Mouse (Mus musculus) urinary bladder, postnatal 25 days (tissue): ENCODE measurements at regions not wholly inside any gene's neighbourhood (a gene's known extent, or its start where the extent isn't known, plus 50 kb on each side); places are given as distances from the start of the nearest gene placed in this dataset.
"Not testable (repeated sequence)": the region's sequence is repeated elsewhere in the genome, so short reads cannot be mapped to it uniquely, and the experiment has no call there.

ENCODE experiments used
- DNase-seq: peaks from one replicate; pipeline ENCODE4 v3.0.0; 2022; ENCODE audit warnings: low spot score

- no peak for DNase-seq
Observed at GRCm38 (mm10) chr5:133935451-133935850, 164.1 kb upstream of the Castor2 start.

GRCm38 (mm10) chr5:133935006-133935405 is 164.5 kb upstream of the Castor2 start:
- DNase-seq: no peak

- DNase-seq: no peak
Observed at GRCm38 (mm10) chr5:133930101-133930500, 169.4 kb upstream of the Castor2 start.

GRCm38 (mm10) chr5:133927054-133927453 is 172.5 kb upstream of the Castor2 start:
- DNase-seq: no peak

- DNase-seq: no peak
Observed at GRCm38 (mm10) chr5:133925184-133925900, 174.2 kb upstream of the Castor2 start.

- DNase-seq: no peak
Observed at GRCm38 (mm10) chr5:133922181-133922580, 177.3 kb upstream of the Castor2 start.

GRCm38 (mm10) chr5:133915734-133916550 is 183.6 kb upstream of the Castor2 start:
- no peak for DNase-seq

GRCm38 (mm10) chr5:133907442-133907841 is 192.1 kb upstream of the Castor2 start:
- DNase-seq: no peak

- DNase-seq: no peak
Observed at GRCm38 (mm10) chr5:133898025-133898598, 201.4 kb upstream of the Castor2 start.

GRCm38 (mm10) chr5:133890728-133891127 is 208.8 kb upstream of the Castor2 start:
- no peak for DNase-seq

- DNase-seq: no peak
Observed at GRCm38 (mm10) chr5:133889841-133890240, 209.7 kb upstream of the Castor2 start.

GRCm38 (mm10) chr5:133885507-133885906 is 214.0 kb upstream of the Castor2 start:
- DNase-seq: no peak

- DNase-seq: no peak
Observed at GRCm38 (mm10) chr5:133885016-133885415, 214.5 kb upstream of the Castor2 start.

- DNase-seq: no peak
Observed at GRCm38 (mm10) chr5:133884593-133884992, 214.9 kb upstream of the Castor2 start.

- DNase-seq: no peak
Observed at GRCm38 (mm10) chr5:133844483-133844882, 255.0 kb upstream of the Castor2 start.

- DNase-seq: not testable (repeated sequence)
Observed at GRCm38 (mm10) chr5:133842059-133842706, 257.3 kb upstream of the Castor2 start.

GRCm38 (mm10) chr5:133838286-133838685 is 261.2 kb upstream of the Castor2 start:
- no peak for DNase-seq

- no peak for DNase-seq
Observed at GRCm38 (mm10) chr5:133833217-133833616, 266.3 kb upstream of the Castor2 start.

GRCm38 (mm10) chr5:133828226-133828625 is 271.3 kb upstream of the Castor2 start:
- DNase-seq: no peak

GRCm38 (mm10) chr5:133823871-133824270 is 275.6 kb upstream of the Castor2 start:
- DNase-seq: no peak

GRCm38 (mm10) chr5:133821273-133821672 is 278.2 kb upstream of the Castor2 start:
- DNase-seq: no peak

GRCm38 (mm10) chr5:133815462-133815861 is 284.0 kb upstream of the Castor2 start:
- no peak for DNase-seq
